Mouse (Mus musculus) intestine, postnatal 0 days (tissue): ENCODE data around the gene Cfap298. TPM values are rescaled to one million over a fixed set of nuclear protein-coding genes. Genes with fewer than 3 reads are reported as not detected.

Source experiments
- ATAC-seq: fragments of 200-750 bp; cut with Nextera tagmentation; 2 replicates; pipeline ENCODE4 v1.8.0; 2017; ENCODE audit warnings: mild to moderate bottlenecking, moderate TSS enrichment, moderate library complexity
- H3K27ac ChIP-seq: fragments of 300-500 bp; sonication (generic); 2 replicates; pipeline ENCODE4 v1.5.1; 2014; ENCODE audit warnings: mild to moderate bottlenecking, low read depth, low read length, moderate library complexity
- H3K27me3 ChIP-seq: fragments of 300-500 bp; sonication (generic); replicated peaks from 2 replicates; pipeline ENCODE4 v1.6.1; 2014; ENCODE audit warnings: low read length, mixed read lengths; ENCODE audit not compliant: control insufficient read depth, insufficient read depth
- H3K36me3 ChIP-seq: fragments of 300-500 bp; sonication (generic); 2 replicates; pipeline ENCODE4 v1.6.1; 2014; ENCODE audit warnings: mild to moderate bottlenecking, moderate library complexity; ENCODE audit not compliant: control insufficient read depth, insufficient read depth
- H3K4me1 ChIP-seq: fragments of 300-500 bp; sonication (generic); replicated peaks from 2 replicates; pipeline ENCODE4 v1.6.1; 2014; ENCODE audit warnings: antibody characterized with exemption, low read length, mixed read lengths; ENCODE audit not compliant: control insufficient read depth, insufficient read depth
- H3K4me2 ChIP-seq: fragments of 300-500 bp; sonication (generic); replicated peaks from 2 replicates; pipeline ENCODE4 v1.6.1; 2014; ENCODE audit warnings: low read depth, mild to moderate bottlenecking, moderate library complexity
- H3K4me3 ChIP-seq: fragments of 300-500 bp; sonication (generic); 2 replicates; pipeline ENCODE4 v1.5.1; 2014; ENCODE audit warnings: low read depth, low read length
- H3K9ac ChIP-seq: fragments of 300-500 bp; sonication (generic); 2 replicates; pipeline ENCODE4 v1.6.1; 2014; ENCODE audit warnings: mild to moderate bottlenecking, low read depth, low read length
- H3K9me3 ChIP-seq: fragments of 300-500 bp; sonication (generic); 2 replicates; pipeline ENCODE4 v1.6.1; 2016; ENCODE audit warnings: mixed run types; ENCODE audit not compliant: control insufficient read depth
- CTCF ChIP-seq: sonication (generic); IDR thresholded peaks from 2 replicates; pipeline ENCODE4 v1.5.1; 2016; ENCODE audit warnings: low read depth, mild to moderate bottlenecking, control low read depth, antibody characterized with exemption, moderate library complexity
- WGBS: fragments of 180-500 bp; shearing (Covaris S2); extraction: QIAGEN DNeasy Blood & Tissue Kit; methylation state at CpG from one replicate; pipeline ENCODE4 v1.1.7; 2014; 5-methylcytosine and 5-hydroxymethylcytosine counted together
- polyA plus RNA-seq: library from polyadenylated mRNA; unstranded; fragments of >200 nt; fragmentation: Nextera tagmentation; extraction: Ambion mirVana; gene quantifications from 2 replicates; pipeline ENCODE4 v1.2.1, GENCODE M21; 2015

Gene Cfap298
- polyA plus RNA-seq, 1 experiment from 2014 or later = 22.1 TPM

DNA sequence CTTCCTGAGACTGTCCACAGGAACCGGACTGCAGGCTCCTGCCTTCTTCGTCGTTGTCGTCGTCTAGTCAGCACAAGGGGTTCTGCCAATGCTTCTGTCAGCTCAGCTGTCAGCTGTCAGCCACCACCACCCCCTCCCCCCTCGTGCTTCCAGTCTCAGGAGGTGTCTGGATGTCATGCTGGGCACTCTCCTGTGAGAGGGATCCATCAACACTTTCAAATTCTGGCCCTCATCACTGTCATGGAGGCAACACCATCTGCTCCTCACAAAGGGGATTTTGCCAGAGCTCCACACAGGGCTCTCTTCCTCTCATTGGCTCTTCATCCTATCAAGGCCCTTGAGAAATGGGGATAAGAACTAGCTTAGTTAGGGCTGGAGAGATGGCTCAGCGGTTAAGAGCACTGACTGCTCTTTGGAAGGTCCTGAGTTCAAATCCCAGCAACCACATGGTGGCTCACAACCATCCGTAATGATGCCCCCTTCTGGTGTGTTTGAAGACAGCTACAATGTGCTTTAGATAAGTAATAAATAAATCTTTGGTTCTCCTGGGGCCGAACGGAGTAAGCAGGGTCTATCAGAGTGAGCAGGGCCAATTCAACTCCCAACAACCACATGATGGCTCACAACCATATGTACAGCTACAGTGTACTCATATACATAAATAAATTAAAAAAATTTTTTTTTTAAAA, 13.3 kb downstream of the Cfap298 start:
- Histone ChIP-seq H3K27ac (no peak overlapping the region), H3K4me2 (no peak overlapping the region), H3K27me3 (no peaks in the 10 kb centered on the region), H3K4me1 (no peaks in the 10 kb centered on the region), H3K9ac (no peak overlapping the region), H3K4me3 (no peak overlapping the region), H3K36me3 (peaks cover 6% of the 10 kb centered on the region; the same call in 1 of the 2 replicates), H3K9me3 (peaks cover 8% of the 10 kb centered on the region; the same call in 1 of the 2 replicates)
- WGBS = 48% methylated on average over 10 of the region's 10 CpGs
- ATAC-seq = no peak
- no peak for TF ChIP-seq CTCF

DNA sequence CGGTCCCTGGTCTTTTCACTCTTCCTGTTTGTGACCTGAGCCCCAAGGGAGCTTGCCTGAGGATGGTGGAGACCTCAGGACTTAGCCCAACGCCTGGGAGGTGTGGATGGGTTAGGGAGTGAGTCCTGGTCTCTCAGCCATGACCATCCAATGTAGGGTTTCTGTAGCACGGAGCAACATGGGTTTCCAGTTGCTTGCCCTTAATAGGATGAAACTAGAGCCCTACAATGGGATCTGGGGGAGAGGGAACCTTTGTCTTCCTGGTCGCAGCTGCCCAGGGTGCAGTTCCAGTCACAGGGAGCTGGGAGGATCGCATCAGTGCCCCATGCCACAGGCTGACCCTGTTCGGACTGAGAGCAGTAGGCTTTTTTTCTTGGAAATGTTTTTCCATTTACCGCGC, 17.8 kb downstream of the Cfap298 start:
- Histone ChIP-seq H3K36me3 (no peaks in the 10 kb centered on the region), H3K9me3 (peaks cover 8% of the 10 kb centered on the region; the same call in 1 of the 2 replicates), H3K27ac (no peak overlapping the region), H3K4me1 (no peaks in the 10 kb centered on the region), H3K9ac (no peak overlapping the region), H3K4me2 (no peak overlapping the region), H3K4me3 (no peak overlapping the region), H3K27me3 (no peaks in the 10 kb centered on the region)
- TF ChIP-seq CTCF = no peak
- 83% methylated on average over 8 of the region's 8 CpGs for WGBS
- no peak for ATAC-seq

DNA sequence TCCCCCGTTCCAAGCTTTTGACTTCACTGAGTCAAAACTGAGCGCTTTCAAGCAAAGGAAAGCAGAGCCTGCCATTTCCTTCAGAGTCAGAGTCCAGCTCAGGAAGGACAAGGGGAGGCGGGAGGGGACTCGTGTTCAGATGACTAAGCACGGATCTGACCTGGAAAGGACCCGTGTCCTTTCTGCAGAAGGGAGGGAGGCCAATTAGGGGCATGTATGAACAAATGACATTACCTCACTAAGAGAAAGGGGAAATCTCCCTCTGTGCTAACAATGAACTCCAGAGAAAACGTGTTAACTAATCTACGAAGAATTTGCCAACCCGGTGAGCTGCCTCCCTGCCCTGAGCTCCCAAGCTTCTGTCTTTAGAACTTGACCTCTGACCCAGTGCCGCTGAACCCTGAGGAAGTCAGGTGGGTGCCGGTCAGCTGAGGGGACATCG, 18.9 kb downstream of the Cfap298 start:
- TF ChIP-seq CTCF = no peak
- Histone ChIP-seq H3K27ac (no peak overlapping the region), H3K9ac (no peak overlapping the region), H3K36me3 (no peaks in the 10 kb centered on the region), H3K4me3 (no peak overlapping the region), H3K4me1 (no peaks in the 10 kb centered on the region), H3K27me3 (no peaks in the 10 kb centered on the region), H3K4me2 (peak overlapping the region; percentile 30), H3K9me3 (peaks cover 8% of the 10 kb centered on the region; the same call in 1 of the 2 replicates)
- peak; percentile 79 for ATAC-seq
- WGBS = 28% methylated on average over 12 of the region's 12 CpGs

DNA sequence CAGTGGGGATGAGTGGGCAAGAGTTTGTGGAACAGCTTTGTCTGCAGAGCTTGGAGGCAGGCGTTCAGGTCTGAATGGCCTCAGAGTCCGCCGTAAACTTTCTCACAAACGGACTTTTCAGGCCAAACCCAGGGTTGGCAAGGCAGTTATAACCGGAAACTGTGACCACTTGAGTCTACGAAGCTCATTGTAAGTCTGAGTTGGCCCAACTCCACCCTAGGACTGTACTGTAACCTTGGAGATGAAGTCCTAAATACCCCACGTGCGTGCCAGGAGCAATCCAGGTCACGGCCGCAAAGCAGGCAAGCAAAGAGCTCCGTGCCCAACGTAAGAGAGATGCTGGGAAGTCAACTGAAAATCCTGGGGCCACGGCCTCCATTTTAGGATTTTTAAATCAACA, 23.1 kb downstream of the Cfap298 start:
- no peaks in the 10 kb centered on the region for H3K36me3 ChIP-seq
- no peaks in the 10 kb centered on the region for H3K9me3 ChIP-seq
- no peak overlapping the region for H3K4me3 ChIP-seq
- H3K9ac ChIP-seq = no peak overlapping the region
- no peak for TF ChIP-seq CTCF
- 81% methylated on average over 13 of the region's 13 CpGs for WGBS
- no peak overlapping the region for H3K4me2 ChIP-seq
- no peak for ATAC-seq
- no peaks in the 10 kb centered on the region for H3K27me3 ChIP-seq
- no peak overlapping the region for H3K27ac ChIP-seq
- H3K4me1 ChIP-seq = no peaks in the 10 kb centered on the region

DNA sequence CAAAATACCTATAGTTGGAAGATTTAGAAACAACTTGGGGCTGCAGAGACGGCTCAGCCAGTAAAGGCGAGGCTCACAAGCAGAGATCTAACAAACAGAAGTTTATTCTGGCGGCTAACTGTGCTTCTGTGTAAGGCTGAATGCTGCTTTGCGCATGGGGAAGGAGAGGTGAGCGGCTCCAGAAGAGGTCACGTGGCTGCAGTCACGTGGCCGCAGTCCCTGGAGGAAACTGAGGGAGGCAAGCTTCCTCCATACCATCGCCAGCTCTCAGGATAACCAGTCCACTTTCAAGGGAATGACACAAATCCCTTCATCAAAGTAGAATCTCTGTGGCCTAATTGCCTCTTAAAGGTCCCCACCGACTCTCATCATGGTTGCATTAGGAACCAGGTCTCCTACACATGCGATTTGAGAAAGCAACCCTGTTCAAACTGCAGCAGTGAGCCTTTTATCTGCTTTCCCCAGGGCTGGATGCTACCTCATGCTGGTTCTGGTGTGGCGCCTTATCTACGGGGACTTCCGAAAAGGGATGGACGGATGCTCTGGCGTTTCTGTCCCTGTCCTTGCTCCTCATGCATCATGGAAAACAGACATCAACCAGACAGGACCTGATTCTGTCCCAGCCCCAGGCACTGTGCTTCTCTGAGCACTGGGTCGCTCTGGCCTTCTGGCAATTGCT, 23.9 kb downstream of the Cfap298 start:
- no peak for ATAC-seq
- no peak overlapping the region for H3K27ac ChIP-seq
- WGBS = 79% methylated on average over 17 of the region's 17 CpGs
- no peaks in the 10 kb centered on the region for H3K36me3 ChIP-seq
- no peaks in the 10 kb centered on the region for H3K4me1 ChIP-seq
- H3K9me3 ChIP-seq = no peaks in the 10 kb centered on the region
- H3K9ac ChIP-seq = no peak overlapping the region
- no peaks in the 10 kb centered on the region for H3K27me3 ChIP-seq
- H3K4me3 ChIP-seq = no peak overlapping the region
- H3K4me2 ChIP-seq = no peak overlapping the region
- TF ChIP-seq CTCF = no peak

DNA sequence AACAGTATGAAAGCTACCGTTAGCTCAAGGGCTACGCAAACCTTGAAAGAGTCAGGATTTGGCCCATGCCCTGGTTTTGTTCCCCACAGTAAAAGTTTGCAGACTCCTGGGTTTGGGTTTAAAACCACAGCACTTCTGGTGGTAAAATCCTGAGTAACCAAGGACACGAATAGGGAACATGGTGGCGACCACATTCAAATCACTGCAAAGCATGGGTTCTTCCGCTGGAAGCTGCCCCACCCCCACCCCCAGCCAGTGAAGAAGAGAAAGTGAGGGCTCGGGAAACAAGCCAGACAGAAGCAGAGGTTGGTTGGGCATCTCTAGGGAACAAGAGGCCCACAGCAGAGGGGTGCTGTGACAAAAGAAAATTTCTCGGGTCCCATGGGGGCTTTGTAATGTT, 27.7 kb downstream of the Cfap298 start:
- no peaks in the 10 kb centered on the region for H3K4me1 ChIP-seq
- TF ChIP-seq CTCF = no peak
- H3K27ac ChIP-seq = no peak overlapping the region
- no peaks in the 10 kb centered on the region for H3K9me3 ChIP-seq
- H3K36me3 ChIP-seq = no peaks in the 10 kb centered on the region
- H3K27me3 ChIP-seq = no peaks in the 10 kb centered on the region
- H3K4me3 ChIP-seq = no peak overlapping the region
- 68% methylated on average over 7 of the region's 7 CpGs for WGBS
- H3K4me2 ChIP-seq = no peak overlapping the region
- ATAC-seq = no peak
- no peak overlapping the region for H3K9ac ChIP-seq
